Mouse (Mus musculus) erythroblast, embryonic 14.5 days (primary cell): ENCODE results near the gene Ankzf1.

ENCODE experiments used
- GATA1 ChIP-seq: IDR thresholded peaks from 2 replicates; pipeline ENCODE4 v1.6.1; 2012; ENCODE audit warnings: low read length, inconsistent platforms, mixed read lengths
- TAL1 ChIP-seq: IDR thresholded peaks from 3 replicates; pipeline ENCODE4 v1.6.1; 2012; ENCODE audit warnings: low read length, inconsistent platforms, mixed read lengths

- TF ChIP-seq GATA1 (no peak), TAL1 (no peak)
These were observed 43.2 kb upstream of the Ankzf1 start for GRCm38 (mm10) chr1:75148727-75149126.
